Mouse (Mus musculus) forebrain, embryonic 12.5 days (tissue): ENCODE measurements around the gene Spta1. TPM values are rescaled to one million over a fixed set of nuclear protein-coding genes. Genes with fewer than 3 reads are reported as not detected.
A peak's percentile ranks its signal among the peaks of the same experiment; 100 is the strongest.

Source experiments
- ATAC-seq: fragments of 200-750 bp; cut with Nextera tagmentation; 2 replicates; pipeline ENCODE4 v1.8.0; 2017; ENCODE audit warnings: moderate TSS enrichment; ENCODE audit not compliant: low FRiP score
- H3K27ac ChIP-seq: fragments of 300-500 bp; sonication (generic); 2 replicates; pipeline ENCODE4 v1.5.1; 2016; ENCODE audit warnings: mild to moderate bottlenecking
- H3K27me3 ChIP-seq: fragments of 300-500 bp; sonication (generic); 2 replicates; pipeline ENCODE4 v1.6.1; 2016; ENCODE audit warnings: mild to moderate bottlenecking
- H3K36me3 ChIP-seq: fragments of 300-500 bp; sonication (generic); replicated peaks from 2 replicates; pipeline ENCODE4 v1.6.1; 2016; ENCODE audit warnings: mild to moderate bottlenecking
- H3K4me1 ChIP-seq: fragments of 300-500 bp; sonication (generic); 2 replicates; pipeline ENCODE4 v1.6.1; 2016
- H3K4me2 ChIP-seq: fragments of 300-500 bp; sonication (generic); 2 replicates; pipeline ENCODE4 v1.6.1; 2016; ENCODE audit warnings: mild to moderate bottlenecking, moderate library complexity
- H3K4me3 ChIP-seq: fragments of 300-500 bp; sonication (generic); replicated peaks from 2 replicates; pipeline ENCODE4 v1.5.1; 2016; ENCODE audit warnings: mild to moderate bottlenecking
- H3K9ac ChIP-seq: fragments of 300-500 bp; sonication (generic); 2 replicates; pipeline ENCODE4 v1.6.1; 2016; ENCODE audit warnings: mild to moderate bottlenecking
- H3K9me3 ChIP-seq: fragments of 300-500 bp; sonication (generic); 2 replicates; pipeline ENCODE4 v1.6.1; 2016
- WGBS: fragments of 180-500 bp; shearing (Covaris S2); methylation state at CpG from one replicate; pipeline ENCODE4 v1.1.7; 2016; 5-methylcytosine and 5-hydroxymethylcytosine counted together
- polyA plus RNA-seq: library from polyadenylated mRNA; unstranded; fragments of >200 nt; fragmentation: Nextera tagmentation; extraction: Ambion mirVana; gene quantifications from 2 replicates; pipeline ENCODE4 v1.2.1, GENCODE M21; 2016

The Spta1 gene
- 0.88 and 1.1 TPM in 2 replicates for polyA plus RNA-seq

DNA sequence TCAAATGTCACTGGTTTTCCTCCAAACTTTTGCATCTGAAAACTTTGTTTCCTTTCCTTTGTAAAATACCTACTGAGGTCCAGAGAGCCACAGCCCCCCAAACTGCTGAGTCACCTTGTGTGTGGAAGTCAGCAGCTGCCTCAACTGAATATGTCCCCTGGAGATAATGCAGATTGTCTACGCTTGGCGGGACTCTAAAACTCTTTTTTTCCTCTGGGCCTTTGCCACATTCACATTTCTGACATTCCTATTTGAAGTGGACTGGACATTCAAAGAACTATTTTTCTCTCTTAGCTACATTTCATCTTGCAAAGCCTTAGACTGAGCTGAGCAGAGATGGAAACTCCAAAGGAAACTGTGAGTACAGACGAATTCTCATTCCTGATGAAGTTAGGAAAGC, at the start of gene Spta1:
Spta1 (plus strand) TSS at position 172 of the 400 bp plus-strand sequence.
- H3K4me2 ChIP-seq = no peak within 1 kb of the TSS
- H3K36me3 ChIP-seq = no peaks in the 10 kb centered on the region
- ATAC-seq = no peak
- no peak within 1 kb of the TSS for H3K27ac ChIP-seq
- H3K9ac ChIP-seq = no peak within 1 kb of the TSS
- no peak within 1 kb of the TSS for H3K4me3 ChIP-seq
- 0 out of 2 replicates have a peak, but pooled peaks cover 3% of the 10 kb centered on the region for H3K4me1 ChIP-seq
- H3K27me3 ChIP-seq = no peaks in the 10 kb centered on the region
- 19% methylated on average over 3 of the region's 3 CpGs for WGBS
- no peaks in the 10 kb centered on the region for H3K9me3 ChIP-seq

- H3K27ac ChIP-seq = no peak within 1 kb of the TSS
- no peaks in the 10 kb centered on the region for H3K9me3 ChIP-seq
- ATAC-seq = no peak
- H3K4me1 ChIP-seq = no peaks in the 10 kb centered on the region
- H3K4me2 ChIP-seq = no peak within 1 kb of the TSS
- WGBS = 74% methylated on average over 3 of the region's 3 CpGs
- H3K36me3 ChIP-seq = no peaks in the 10 kb centered on the region
- H3K27me3 ChIP-seq = no peaks in the 10 kb centered on the region
- no peak within 1 kb of the TSS for H3K4me3 ChIP-seq
- no peak within 1 kb of the TSS for H3K9ac ChIP-seq
Measured at GRCm38 (mm10) chr1:174131217-174131616, 41.4 kb upstream of the Spta1 start, which contains the start of gene Olfr424. TSS of gene Olfr424 (plus strand) at chr1:174131517.

- peak; percentile 69 for ATAC-seq
- Histone ChIP-seq H3K4me1 (no peaks in the 10 kb centered on the region), H3K27me3 (no peaks in the 10 kb centered on the region), H3K27ac (no peak overlapping the region), H3K4me3 (no peak overlapping the region), H3K4me2 (no peak overlapping the region), H3K9me3 (no peaks in the 10 kb centered on the region), H3K9ac (no peak overlapping the region), H3K36me3 (no peaks in the 10 kb centered on the region)
- 18% methylated on average over 3 of the region's 3 CpGs for WGBS
Measured at GRCm38 (mm10) chr1:174131999-174132398, 40.6 kb upstream of the Spta1 start.

DNA sequence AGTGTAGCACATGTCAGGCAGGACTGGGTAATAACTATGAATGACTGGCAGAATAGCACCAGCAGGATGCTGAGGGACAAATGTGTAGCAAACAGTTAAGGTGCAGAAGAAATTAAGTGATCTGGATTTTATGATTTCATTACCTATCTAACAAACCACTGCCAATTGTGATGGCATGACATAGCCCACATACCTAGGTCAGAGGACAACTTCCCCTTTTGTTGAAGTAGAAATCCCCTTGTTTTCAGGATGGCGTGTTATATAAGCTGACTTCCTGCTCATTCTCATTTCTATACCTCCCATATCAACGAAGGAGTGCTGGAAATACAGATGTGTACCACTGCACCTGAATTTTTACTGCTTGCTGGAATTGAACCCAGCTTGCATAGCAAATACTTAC, 31.2 kb upstream of the Spta1 start:
- no peaks in the 10 kb centered on the region for H3K9me3 ChIP-seq
- 81% methylated on average over 2 of the region's 2 CpGs for WGBS
- ATAC-seq = no peak
- no peak overlapping the region for H3K9ac ChIP-seq
- H3K4me1 ChIP-seq = no peaks in the 10 kb centered on the region
- no peaks in the 10 kb centered on the region for H3K27me3 ChIP-seq
- H3K27ac ChIP-seq = no peak overlapping the region
- no peak overlapping the region for H3K4me2 ChIP-seq
- H3K4me3 ChIP-seq = no peak overlapping the region
- H3K36me3 ChIP-seq = no peaks in the 10 kb centered on the region

DNA sequence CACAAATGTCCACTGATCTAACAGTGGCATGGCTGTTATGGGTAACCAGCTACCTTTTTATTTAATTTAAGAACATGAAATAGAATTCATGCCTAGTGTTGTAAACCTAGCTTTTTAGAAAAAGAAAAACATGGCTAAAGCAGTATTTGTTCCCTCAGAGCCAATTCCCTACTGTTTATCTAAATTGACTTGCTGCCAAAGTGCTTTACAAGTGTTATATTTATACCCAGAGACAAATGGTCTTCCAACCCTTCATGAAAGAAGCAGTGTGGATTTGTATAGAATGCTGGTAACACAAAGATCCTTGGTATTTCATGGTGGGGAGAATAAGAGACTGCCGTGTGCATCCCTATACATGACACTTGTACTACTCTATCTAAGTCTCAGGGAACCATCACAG, 25.9 kb upstream of the Spta1 start:
- no peak overlapping the region for H3K9ac ChIP-seq
- no peak overlapping the region for H3K4me3 ChIP-seq
- 76% methylated on average over 1 of the region's 1 CpGs for WGBS
- H3K9me3 ChIP-seq = no peaks in the 10 kb centered on the region
- H3K27me3 ChIP-seq = no peaks in the 10 kb centered on the region
- H3K4me2 ChIP-seq = no peak overlapping the region
- no peak for ATAC-seq
- no peak overlapping the region for H3K27ac ChIP-seq
- no peaks in the 10 kb centered on the region for H3K4me1 ChIP-seq
- no peaks in the 10 kb centered on the region for H3K36me3 ChIP-seq

- H3K4me1 ChIP-seq = no peaks in the 10 kb centered on the region
- WGBS = 87% methylated on average over 2 of the region's 2 CpGs
- no peak for ATAC-seq
Measured at GRCm38 (mm10) chr1:174149289-174149688, 23.3 kb upstream of the Spta1 start.

GRCm38 (mm10) chr1:174155333-174155732, 17.2 kb upstream of the Spta1 start, which contains the start of gene Olfr420:
TSS of gene Olfr420 (plus strand) at chr1:174155633.
- no peaks in the 10 kb centered on the region for H3K27me3 ChIP-seq
- no peak within 1 kb of the TSS for H3K4me2 ChIP-seq
- no peak for ATAC-seq
- no peak within 1 kb of the TSS for H3K27ac ChIP-seq
- H3K36me3 ChIP-seq = no peaks in the 10 kb centered on the region
- 88% methylated on average over 1 of the region's 1 CpGs for WGBS
- no peaks in the 10 kb centered on the region for H3K9me3 ChIP-seq
- no peak within 1 kb of the TSS for H3K9ac ChIP-seq
- H3K4me3 ChIP-seq = no peak within 1 kb of the TSS
- no peaks in the 10 kb centered on the region for H3K4me1 ChIP-seq

More at GRCm38 (mm10) chr1:174149289-174149688, 23.3 kb upstream of the Spta1 start:
- no peaks in the 10 kb centered on the region for H3K9me3 ChIP-seq
- H3K27me3 ChIP-seq = no peaks in the 10 kb centered on the region
- H3K9ac ChIP-seq = no peak overlapping the region
- H3K4me2 ChIP-seq = no peak overlapping the region
- no peak overlapping the region for H3K27ac ChIP-seq
- no peaks in the 10 kb centered on the region for H3K36me3 ChIP-seq
- H3K4me3 ChIP-seq = no peak overlapping the region

DNA sequence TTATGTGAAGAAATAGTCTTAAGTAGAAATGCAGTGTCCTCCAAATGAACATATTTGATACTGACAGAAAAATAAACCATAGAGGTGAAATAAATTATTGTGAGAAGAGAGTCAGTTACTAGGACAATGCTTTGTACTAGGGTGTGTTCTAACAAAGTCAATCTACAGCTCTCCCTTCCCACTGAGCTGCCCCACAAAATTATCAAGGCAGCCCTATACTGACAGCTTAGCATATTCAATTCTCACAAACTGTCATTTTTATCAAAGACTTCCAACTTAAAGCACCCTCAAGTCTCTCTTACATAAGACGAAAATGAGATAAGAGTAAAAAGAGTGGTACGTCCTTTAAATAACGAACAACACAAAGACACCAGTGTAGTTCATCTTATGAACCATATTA, 15.0 kb upstream of the Spta1 start:
- no peak for ATAC-seq
- Histone ChIP-seq H3K27ac (no peak overlapping the region), H3K9ac (no peak overlapping the region), H3K36me3 (no peaks in the 10 kb centered on the region), H3K27me3 (no peaks in the 10 kb centered on the region), H3K4me1 (no peaks in the 10 kb centered on the region), H3K9me3 (no peaks in the 10 kb centered on the region), H3K4me2 (no peak overlapping the region), H3K4me3 (no peak overlapping the region)
- WGBS = 89% methylated on average over 3 of the region's 3 CpGs

DNA sequence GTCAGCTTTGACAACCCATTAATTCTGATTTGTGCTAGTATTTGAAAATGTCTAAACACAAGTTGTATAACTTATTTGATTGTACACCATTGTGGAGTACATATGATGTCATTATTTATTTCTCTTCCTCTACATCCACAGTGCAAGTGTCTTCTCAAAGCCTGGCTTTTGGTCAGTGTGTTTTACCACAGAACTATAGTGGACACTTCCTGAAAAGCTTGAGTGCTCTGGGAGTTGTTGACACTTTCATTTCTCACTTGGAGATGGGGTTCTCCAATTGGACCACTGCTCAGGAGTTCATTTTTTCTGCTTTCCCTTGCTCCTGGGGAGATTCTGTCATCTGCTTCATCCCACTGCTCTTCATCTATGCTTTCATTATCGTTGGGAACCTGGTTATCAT, 14.1 kb upstream of the Spta1 start:
- Histone ChIP-seq H3K9me3 (no peaks in the 10 kb centered on the region), H3K36me3 (no peaks in the 10 kb centered on the region), H3K27ac (no peak overlapping the region), H3K4me3 (no peak overlapping the region), H3K9ac (no peak overlapping the region), H3K27me3 (no peaks in the 10 kb centered on the region), H3K4me1 (no peaks in the 10 kb centered on the region), H3K4me2 (no peak overlapping the region)
- no peak for ATAC-seq
- 88% methylated on average over 1 of the region's 1 CpGs for WGBS

DNA sequence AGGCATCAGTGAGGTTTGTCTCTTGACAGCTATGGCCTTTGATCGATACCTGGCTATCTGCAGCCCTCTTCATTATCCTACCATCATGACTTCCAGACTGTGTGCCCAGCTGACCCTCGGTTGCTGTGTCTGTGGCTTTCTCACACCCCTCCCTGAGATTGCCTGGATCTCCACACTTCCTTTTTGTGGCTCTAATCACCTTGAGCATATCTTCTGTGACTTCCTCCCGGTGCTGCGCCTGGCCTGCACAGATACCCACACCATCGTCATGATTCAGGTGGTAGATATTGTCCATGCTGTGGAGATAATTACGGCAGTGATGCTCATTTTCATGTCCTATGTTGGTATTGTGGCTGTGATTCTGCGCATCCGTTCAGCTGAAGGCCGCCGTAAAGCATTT, 13.5 kb upstream of the Spta1 start:
- no peaks in the 10 kb centered on the region for H3K9me3 ChIP-seq
- no peak for ATAC-seq
- no peak overlapping the region for H3K4me2 ChIP-seq

DNA sequence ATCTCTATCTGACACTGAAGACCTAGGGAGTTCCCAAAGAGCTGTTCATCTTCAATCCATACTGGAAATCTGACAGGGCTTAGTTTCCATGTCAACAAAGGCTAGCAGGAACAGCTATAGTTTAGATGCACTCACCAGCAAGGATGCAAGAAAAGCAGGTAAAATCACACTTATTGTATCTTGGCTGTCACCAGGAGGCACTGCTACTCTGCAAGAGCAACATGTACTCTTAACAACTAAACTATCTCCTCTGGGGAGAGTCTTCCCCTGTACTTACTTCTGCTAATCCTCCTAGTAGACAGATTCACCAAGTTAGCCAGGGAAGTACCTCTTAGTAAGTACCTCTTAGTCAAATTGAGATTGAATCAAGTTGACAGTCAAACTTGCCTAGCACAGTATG, 3.6 kb upstream of the Spta1 start:
- no peak overlapping the region for H3K4me3 ChIP-seq
- ATAC-seq = no peak
- no peak overlapping the region for H3K4me2 ChIP-seq
- H3K9ac ChIP-seq = no peak overlapping the region
- H3K27ac ChIP-seq = no peak overlapping the region
- H3K27me3 ChIP-seq = no peaks in the 10 kb centered on the region
- H3K9me3 ChIP-seq = no peaks in the 10 kb centered on the region
- no peaks in the 10 kb centered on the region for H3K36me3 ChIP-seq
- H3K4me1 ChIP-seq = 0 out of 2 replicates have a peak, but pooled peaks cover 3% of the 10 kb centered on the region

More for the DNA sequence above, 13.5 kb upstream of the Spta1 start:
- Histone ChIP-seq H3K4me1 (no peaks in the 10 kb centered on the region), H3K27me3 (no peaks in the 10 kb centered on the region), H3K9ac (no peak overlapping the region), H3K27ac (no peak overlapping the region), H3K36me3 (no peaks in the 10 kb centered on the region), H3K4me3 (no peak overlapping the region)
- 94% methylated on average over 10 of the region's 10 CpGs for WGBS

DNA sequence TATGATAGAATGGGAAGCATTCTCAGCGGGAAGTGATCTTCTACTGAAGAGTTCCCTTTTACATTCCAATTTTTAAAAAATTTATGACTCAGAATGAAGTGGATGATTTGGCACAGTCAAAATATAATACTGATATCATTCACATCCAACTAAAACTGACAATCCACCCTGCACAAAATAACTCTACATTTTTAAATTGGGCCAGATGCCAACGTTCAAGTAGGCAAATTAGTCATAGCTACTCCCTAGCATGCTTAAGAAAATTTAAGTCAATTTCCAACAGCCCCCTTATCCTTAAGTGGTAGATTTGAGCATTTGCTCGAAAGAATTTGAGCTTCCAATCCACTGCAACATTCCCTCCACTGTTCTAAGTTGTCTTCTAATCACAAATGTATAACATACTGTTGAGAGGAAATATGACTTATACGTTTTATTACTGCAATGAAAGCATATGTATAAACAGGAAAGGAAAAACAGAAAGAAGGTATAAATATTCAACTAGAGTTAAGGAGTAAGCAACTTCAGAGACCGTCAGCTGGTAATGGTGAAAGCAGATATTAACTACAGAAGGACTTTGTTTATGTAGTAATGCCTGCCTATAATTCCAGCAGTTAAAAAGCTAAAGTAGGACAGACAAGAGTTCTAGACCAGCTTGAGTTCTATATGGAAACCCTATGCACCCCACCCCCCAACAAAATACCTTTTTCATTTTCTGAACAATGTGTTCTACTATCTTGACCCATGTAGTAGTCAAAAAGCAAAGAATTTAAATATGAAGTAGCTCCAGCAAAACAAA, 1.7 kb upstream of the Spta1 start:
- 89% methylated on average over 5 of the region's 5 CpGs for WGBS
- ATAC-seq = no peak
- H3K27ac ChIP-seq = no peak overlapping the region
- no peaks in the 10 kb centered on the region for H3K36me3 ChIP-seq
- no peak overlapping the region for H3K4me3 ChIP-seq
- no peak overlapping the region for H3K9ac ChIP-seq
- H3K9me3 ChIP-seq = no peaks in the 10 kb centered on the region
- H3K27me3 ChIP-seq = no peaks in the 10 kb centered on the region
- no peak overlapping the region for H3K4me2 ChIP-seq
- 0 out of 2 replicates have a peak, but pooled peaks cover 3% of the 10 kb centered on the region for H3K4me1 ChIP-seq

- Histone ChIP-seq H3K9ac (no peak overlapping the region), H3K27me3 (no peaks in the 10 kb centered on the region), H3K4me1 (0 out of 2 replicates have a peak, but pooled peaks cover 3% of the 10 kb centered on the region), H3K4me2 (no peak overlapping the region), H3K9me3 (no peaks in the 10 kb centered on the region), H3K27ac (no peak overlapping the region), H3K4me3 (no peak overlapping the region), H3K36me3 (no peaks in the 10 kb centered on the region)
- WGBS = 65% methylated on average over 2 of the region's 2 CpGs
- no peak for ATAC-seq
Measured at GRCm38 (mm10) chr1:174171537-174171936, 1.0 kb upstream of the Spta1 start.
